Mouse (Mus musculus) retina, adult 2 months (tissue): ENCODE measurements around the gene 7530416G11Rik.

Experiments
- DNase-seq: peaks from one replicate; pipeline ENCODE4 v3.0.0-alpha.2; 2012; ENCODE audit warnings: low read depth, low spot score

Gene 7530416G11Rik

GRCm38 (mm10) chr15:85503127-85503526 lies at the start of gene 7530416G11Rik:
TSS of gene 7530416G11Rik (minus strand) at chr15:85503227.
- DNase-seq: no peak

GRCm38 (mm10) chr15:85546500-85546899 lies 43.5 kb upstream of the 7530416G11Rik start:
- no peak for DNase-seq

DNA sequence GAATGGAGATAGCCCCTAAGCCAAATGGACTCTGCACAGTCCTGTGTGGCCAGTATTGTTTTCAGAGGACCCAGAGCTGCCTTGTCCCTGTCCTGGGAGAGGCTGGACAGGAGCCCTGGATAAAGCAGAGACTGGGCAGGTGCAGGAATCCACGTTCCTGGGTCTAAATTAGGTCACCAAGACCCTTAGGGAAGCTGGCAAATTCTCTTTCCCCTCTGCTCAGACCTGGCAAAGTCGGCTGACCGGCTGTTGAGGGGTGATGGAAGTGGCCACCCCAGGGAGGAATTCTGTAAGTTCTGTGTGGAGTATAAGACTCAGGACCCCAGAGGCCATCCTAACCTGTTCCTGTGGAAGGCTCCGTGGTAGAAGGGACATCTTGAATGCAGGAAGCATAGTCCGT lies 42.3 kb upstream of the 7530416G11Rik start:
- no peak for DNase-seq

DNA sequence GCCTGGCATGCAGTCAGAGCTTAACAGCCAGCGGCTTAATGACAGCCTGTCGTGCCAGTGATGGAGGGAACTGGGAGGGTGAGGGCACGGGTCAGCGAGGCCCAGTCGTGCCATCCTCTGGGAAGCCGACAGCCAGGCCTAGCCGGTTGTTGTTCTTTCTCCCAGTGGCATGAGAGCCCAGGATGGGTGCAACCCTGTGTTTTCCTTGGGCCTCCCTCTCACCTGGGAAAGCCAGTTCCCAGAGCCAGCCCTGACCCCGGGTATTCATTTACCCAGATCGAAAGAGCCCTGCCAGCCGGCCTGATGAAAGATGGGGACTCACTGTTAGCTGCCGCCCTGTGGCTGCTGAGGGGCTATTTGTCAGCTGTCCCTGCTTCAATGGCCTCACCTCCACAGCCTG lies 35.1 kb upstream of the 7530416G11Rik start:
- no peak for DNase-seq

GRCm38 (mm10) chr15:85537151-85537550 lies 34.1 kb upstream of the 7530416G11Rik start:
- DNase-seq: no peak

GRCm38 (mm10) chr15:85534646-85535045 lies 31.6 kb upstream of the 7530416G11Rik start:
- no peak for DNase-seq

DNA sequence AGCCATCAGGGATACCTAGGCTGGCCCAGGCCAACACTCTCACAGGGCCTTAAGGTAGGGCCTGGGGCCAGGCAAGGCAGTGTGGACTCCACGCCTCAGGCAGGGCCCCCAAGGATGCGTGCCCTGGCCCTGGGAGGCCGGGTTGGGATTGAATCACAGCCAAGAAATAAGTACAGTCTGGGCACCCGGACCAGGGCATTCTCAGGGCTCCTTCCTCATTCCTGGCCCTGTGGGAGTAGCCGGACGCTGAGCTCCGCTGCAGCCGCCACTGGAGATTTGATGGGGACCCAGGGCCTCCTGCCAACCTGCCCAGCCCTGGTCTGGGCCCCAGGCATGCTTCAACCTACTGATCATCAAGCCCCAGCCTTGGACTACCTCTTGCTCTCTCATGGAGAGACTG lies 31.2 kb upstream of the 7530416G11Rik start:
- DNase-seq: no peak

- DNase-seq: no peak
Measured at GRCm38 (mm10) chr15:85532063-85532462, 29.0 kb upstream of the 7530416G11Rik start.

GRCm38 (mm10) chr15:85529911-85530310 lies 26.9 kb upstream of the 7530416G11Rik start:
- no peak for DNase-seq

GRCm38 (mm10) chr15:85524404-85524950 lies 21.4 kb upstream of the 7530416G11Rik start:
- no peak for DNase-seq

- DNase-seq: no peak
Measured at GRCm38 (mm10) chr15:85523173-85523991, 20.4 kb upstream of the 7530416G11Rik start.

DNA sequence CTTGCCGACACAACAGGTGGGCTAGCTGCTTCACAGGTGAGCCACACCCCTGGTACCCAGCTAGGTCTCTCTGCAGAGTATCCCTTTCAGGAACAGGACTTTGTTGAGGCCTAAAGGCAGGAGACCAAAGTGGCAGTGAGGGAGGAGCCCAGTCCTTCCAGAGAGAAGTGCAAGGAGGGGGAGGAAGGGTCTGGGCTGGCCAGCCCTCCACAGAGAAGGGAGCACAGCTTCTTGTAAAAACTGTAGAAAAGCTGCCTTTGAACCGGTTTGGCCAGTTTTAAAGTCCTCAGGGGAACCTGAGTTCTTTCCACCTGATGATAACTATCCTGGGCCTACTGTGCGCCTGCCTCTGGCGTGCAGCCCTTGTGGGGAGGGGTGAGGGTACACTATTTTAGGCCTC lies 16.4 kb upstream of the 7530416G11Rik start:
- no peak for DNase-seq

- no peak for DNase-seq
Measured at GRCm38 (mm10) chr15:85507370-85508014, 4.5 kb upstream of the 7530416G11Rik start.

- no peak for DNase-seq
Measured at GRCm38 (mm10) chr15:85506680-85507079, 3.7 kb upstream of the 7530416G11Rik start.

DNA sequence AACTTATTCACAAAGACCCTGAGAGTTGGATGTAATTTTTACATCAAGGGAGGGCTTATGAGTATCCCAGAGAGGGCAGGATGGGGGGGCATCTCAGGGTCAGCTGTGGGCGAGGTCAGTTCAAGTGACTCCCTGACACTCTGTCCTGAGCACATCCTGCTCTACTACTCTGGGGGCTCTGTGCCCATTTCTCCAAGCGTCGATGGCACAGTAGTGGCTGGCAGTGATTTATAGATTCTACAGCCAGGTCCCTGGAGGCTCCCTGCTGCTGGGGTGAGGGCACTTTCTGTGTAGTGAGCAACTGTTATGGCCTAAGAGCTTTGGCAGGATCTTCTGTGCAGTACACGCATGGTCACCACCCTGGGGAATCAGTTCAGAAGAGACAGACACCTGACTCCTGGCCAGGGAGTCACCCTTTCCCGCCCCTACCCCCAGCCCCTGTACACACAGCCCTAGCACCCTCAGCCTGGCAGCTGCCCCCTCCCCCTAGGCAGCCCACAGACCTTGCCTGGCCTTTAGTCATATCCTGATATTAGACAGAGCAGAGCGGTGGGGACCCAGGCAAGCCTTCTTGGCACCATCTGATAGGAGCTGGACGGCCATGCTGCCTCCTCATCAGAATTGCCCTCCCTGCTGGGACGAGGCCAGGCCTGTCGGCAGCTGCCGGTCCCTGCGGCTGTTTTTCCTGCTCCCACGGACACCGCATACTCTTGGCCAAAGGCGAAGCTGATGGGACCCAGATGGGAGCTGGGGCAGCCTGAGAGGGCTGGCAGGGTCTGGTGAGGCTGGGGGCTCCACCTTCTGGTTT lies 2.3 kb upstream of the 7530416G11Rik start:
- no peak for DNase-seq

DNA sequence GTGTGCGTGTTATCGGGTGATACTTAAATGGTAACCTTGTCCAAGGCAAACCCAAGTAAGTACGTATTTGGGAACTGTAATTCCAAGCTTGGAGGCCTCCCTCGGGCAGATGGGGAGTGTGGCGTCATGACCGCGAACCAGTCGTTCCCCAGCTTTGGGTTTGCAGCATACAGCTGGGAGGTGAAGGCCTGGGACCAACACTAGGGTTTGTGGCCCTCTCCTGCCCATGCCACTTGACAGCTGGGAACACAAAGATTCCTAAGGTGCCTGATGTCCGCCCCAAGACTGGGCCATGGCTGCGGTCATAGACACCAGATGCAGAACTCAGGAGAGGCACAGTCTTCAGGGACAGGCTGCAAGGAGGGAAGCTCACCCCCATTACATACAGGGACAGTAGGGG lies 2.8 kb downstream of the 7530416G11Rik start:
- no peak for DNase-seq

- DNase-seq: no peak
Measured at GRCm38 (mm10) chr15:85497981-85498475, 5.0 kb downstream of the 7530416G11Rik start.

GRCm38 (mm10) chr15:85497548-85497947 lies 5.5 kb downstream of the 7530416G11Rik start:
- DNase-seq: no peak

DNA sequence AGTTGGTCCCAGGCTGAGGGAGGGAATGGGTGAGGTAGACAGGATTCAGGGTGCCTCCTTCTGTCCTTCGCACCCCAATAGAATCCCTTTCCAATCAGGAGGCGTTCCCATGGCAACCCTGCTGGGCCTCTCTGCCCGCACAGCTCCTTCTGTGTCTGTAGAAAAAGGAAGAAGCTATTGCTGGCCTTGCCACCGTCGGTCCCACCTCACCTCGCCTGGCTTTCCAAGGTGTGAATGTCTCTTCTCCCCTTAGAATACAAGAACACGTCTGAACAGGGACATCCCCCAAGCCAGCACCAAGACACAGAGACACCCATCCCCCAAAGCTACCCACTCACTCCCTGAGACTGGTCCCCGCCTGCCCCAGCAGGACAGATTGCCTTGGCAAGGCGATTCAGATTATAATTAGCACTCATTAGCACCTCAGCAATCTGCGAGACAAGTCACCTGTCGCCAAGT lies 8.8 kb downstream of the 7530416G11Rik start:
- no peak for DNase-seq

GRCm38 (mm10) chr15:85489751-85490150 lies 13.3 kb downstream of the 7530416G11Rik start:
- no peak for DNase-seq

DNA sequence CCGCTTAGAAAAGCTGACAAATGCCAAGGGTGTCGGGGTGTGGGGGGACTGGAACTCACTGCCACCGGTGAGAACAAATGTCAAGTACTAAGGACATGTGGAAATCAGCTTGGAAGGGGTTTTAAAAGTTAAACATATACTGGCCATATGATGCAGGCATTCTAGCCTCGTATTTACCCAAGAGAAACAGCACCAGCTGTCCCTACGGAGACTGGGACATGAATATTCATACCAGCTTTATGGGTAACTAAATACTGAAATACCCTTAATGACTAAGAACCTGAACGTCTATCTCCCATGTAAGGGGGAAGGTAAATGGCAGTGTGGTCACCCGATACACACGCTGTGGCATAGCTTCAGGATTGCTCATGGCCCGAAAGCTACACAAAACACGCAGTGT lies 14.1 kb downstream of the 7530416G11Rik start:
- DNase-seq: no peak

DNA sequence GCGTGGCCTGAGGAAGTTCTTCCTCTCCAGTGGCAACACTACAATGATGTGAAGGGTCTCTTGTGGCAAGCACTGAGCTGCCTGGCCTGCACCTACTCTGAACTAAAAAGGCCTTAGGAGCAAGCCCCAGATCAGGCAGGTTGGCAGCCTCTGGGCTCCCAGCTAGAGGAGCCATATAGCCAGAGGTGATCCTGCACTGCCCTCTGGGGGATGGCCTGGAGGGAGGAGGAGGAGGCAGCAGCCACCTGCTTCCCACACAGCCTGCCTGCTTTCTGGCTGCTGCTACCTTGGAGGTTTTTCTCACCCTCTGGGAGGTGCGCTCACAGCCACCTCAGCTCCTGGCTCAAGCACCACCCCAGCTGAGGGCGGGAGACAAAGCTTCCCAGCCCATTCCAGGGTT lies 22.4 kb downstream of the 7530416G11Rik start:
- DNase-seq: no peak
